Mouse (Mus musculus) intestine, embryonic 15.5 days (tissue): ENCODE measurements around the gene Ryk. TPM values are rescaled to one million over a fixed set of nuclear protein-coding genes. Genes with fewer than 3 reads are reported as not detected.

Experiments
- ATAC-seq: fragments of 200-750 bp; cut with Nextera tagmentation; 2 replicates; pipeline ENCODE4 v1.8.0; 2017; ENCODE audit warnings: moderate TSS enrichment, moderate library complexity
- H3K27ac ChIP-seq: fragments of 300-500 bp; sonication (generic); 2 replicates; pipeline ENCODE4 v1.5.1; 2015; ENCODE audit warnings: mild to moderate bottlenecking, inconsistent platforms
- H3K27me3 ChIP-seq: fragments of 300-500 bp; sonication (generic); replicated peaks from 2 replicates; pipeline ENCODE4 v1.6.1; 2015; ENCODE audit warnings: inconsistent platforms
- H3K36me3 ChIP-seq: fragments of 300-500 bp; sonication (generic); 2 replicates; pipeline ENCODE4 v1.6.1; 2015; ENCODE audit warnings: inconsistent platforms
- H3K4me1 ChIP-seq: fragments of 300-500 bp; sonication (generic); replicated peaks from 2 replicates; pipeline ENCODE4 v1.6.1; 2015; ENCODE audit warnings: inconsistent platforms
- H3K4me2 ChIP-seq: fragments of 300-500 bp; sonication (generic); replicated peaks from 2 replicates; pipeline ENCODE4 v1.6.1; 2015; ENCODE audit warnings: mild to moderate bottlenecking, inconsistent platforms
- H3K4me3 ChIP-seq: fragments of 300-500 bp; sonication (generic); replicated peaks from 2 replicates; pipeline ENCODE4 v1.5.1; 2015; ENCODE audit warnings: inconsistent platforms
- H3K9ac ChIP-seq: fragments of 300-500 bp; sonication (generic); 2 replicates; pipeline ENCODE4 v1.6.1; 2015; ENCODE audit warnings: inconsistent platforms
- H3K9me3 ChIP-seq: fragments of 300-500 bp; sonication (generic); 2 replicates; pipeline ENCODE4 v1.6.1; 2016; ENCODE audit warnings: inconsistent platforms
- WGBS: fragments of 180-500 bp; shearing (Covaris S2); methylation state at CpG from one replicate; pipeline ENCODE4 v1.1.7; 2015; 5-methylcytosine and 5-hydroxymethylcytosine counted together
- polyA plus RNA-seq: library from polyadenylated mRNA; unstranded; fragments of >200 nt; fragmentation: Nextera tagmentation; extraction: Ambion mirVana; gene quantifications from 2 replicates; pipeline ENCODE4 v1.2.1, GENCODE M21; 2015

Ryk gene
- polyA plus RNA-seq, 1 experiment from 2014 or later, result 21.2 TPM

GRCm38 (mm10) chr9:102836279-102836678, 1.6 kb downstream of the Ryk start:
- Histone ChIP-seq H3K4me2 (peak overlapping the region; percentile 75), H3K4me3 (peak overlapping the region; percentile 71), H3K27ac (no peak overlapping the region), H3K9ac (0 out of 2 replicates have a peak overlapping the region, but pooled peaks have one; percentile 99), H3K36me3 (no peaks in the 10 kb centered on the region), H3K4me1 (peaks cover 54% of the 10 kb centered on the region), H3K27me3 (no peaks in the 10 kb centered on the region), H3K9me3 (no peaks in the 10 kb centered on the region)
- WGBS, result 48% methylated on average over 9 of the region's 9 CpGs
- ATAC-seq, result no peak

- no peaks in the 10 kb centered on the region for H3K27me3 ChIP-seq
- peak overlapping the region; percentile 55 for H3K27ac ChIP-seq
- H3K36me3 ChIP-seq, result no peaks in the 10 kb centered on the region
- 0 out of 2 replicates have a peak overlapping the region, but pooled peaks have one; percentile 4 for H3K9ac ChIP-seq
- no peak overlapping the region for H3K4me3 ChIP-seq
- peak; percentile 56; the same call in 1 of the 2 replicates for ATAC-seq
- H3K4me1 ChIP-seq, result peaks cover 77% of the 10 kb centered on the region
- 17% methylated on average over 16 of the region's 16 CpGs for WGBS
- H3K9me3 ChIP-seq, result no peaks in the 10 kb centered on the region
- peak overlapping the region; percentile 40 for H3K4me2 ChIP-seq
Observed at GRCm38 (mm10) chr9:102840792-102841778, 6.4 kb downstream of the Ryk start.

GRCm38 (mm10) chr9:102841832-102842231, 7.1 kb downstream of the Ryk start:
- WGBS, result 28% methylated on average over 1 of the region's 1 CpGs
- Histone ChIP-seq H3K27ac (peak overlapping the region; percentile 7; the same call in 1 of the 2 replicates), H3K4me1 (peaks cover 77% of the 10 kb centered on the region), H3K36me3 (no peaks in the 10 kb centered on the region), H3K4me2 (no peak overlapping the region; the same call in 1 of the 2 replicates), H3K9me3 (no peaks in the 10 kb centered on the region), H3K9ac (no peak overlapping the region), H3K27me3 (no peaks in the 10 kb centered on the region), H3K4me3 (no peak overlapping the region)
- no peak for ATAC-seq

GRCm38 (mm10) chr9:102842498-102842897, 7.8 kb downstream of the Ryk start:
- no peaks in the 10 kb centered on the region for H3K27me3 ChIP-seq
- H3K9me3 ChIP-seq, result no peaks in the 10 kb centered on the region
- ATAC-seq, result no peak
- no peak overlapping the region for H3K4me3 ChIP-seq
- peaks cover 78% of the 10 kb centered on the region for H3K4me1 ChIP-seq
- H3K36me3 ChIP-seq, result no peaks in the 10 kb centered on the region
- no peak overlapping the region for H3K9ac ChIP-seq
- H3K27ac ChIP-seq, result 0 out of 2 replicates have a peak overlapping the region, but pooled peaks have one; percentile 7
- WGBS, result 61% methylated on average over 8 of the region's 8 CpGs
- H3K4me2 ChIP-seq, result no peak overlapping the region

GRCm38 (mm10) chr9:102843577-102843976, 8.9 kb downstream of the Ryk start:
- H3K4me1 ChIP-seq, result peaks cover 87% of the 10 kb centered on the region
- no peak overlapping the region for H3K4me2 ChIP-seq
- H3K9me3 ChIP-seq, result no peaks in the 10 kb centered on the region
- no peaks in the 10 kb centered on the region for H3K36me3 ChIP-seq
- no peak overlapping the region for H3K4me3 ChIP-seq
- H3K9ac ChIP-seq, result no peak overlapping the region
- WGBS, result 22% methylated on average over 4 of the region's 4 CpGs
- ATAC-seq, result peak; percentile 21; the same call in 1 of the 2 replicates
- no peaks in the 10 kb centered on the region for H3K27me3 ChIP-seq
- H3K27ac ChIP-seq, result no peak overlapping the region

GRCm38 (mm10) chr9:102845851-102846250, 11.1 kb downstream of the Ryk start:
- Histone ChIP-seq H3K4me2 (no peak overlapping the region), H3K27ac (no peak overlapping the region), H3K27me3 (no peaks in the 10 kb centered on the region), H3K9me3 (no peaks in the 10 kb centered on the region), H3K36me3 (no peaks in the 10 kb centered on the region), H3K9ac (no peak overlapping the region), H3K4me3 (no peak overlapping the region), H3K4me1 (peaks cover 72% of the 10 kb centered on the region)
- WGBS, result 73% methylated on average over 6 of the region's 6 CpGs
- ATAC-seq, result no peak

- Histone ChIP-seq H3K4me2 (no peak overlapping the region), H3K27ac (no peak overlapping the region), H3K4me1 (peaks cover 67% of the 10 kb centered on the region), H3K27me3 (no peaks in the 10 kb centered on the region), H3K36me3 (no peaks in the 10 kb centered on the region), H3K9me3 (no peaks in the 10 kb centered on the region), H3K4me3 (no peak overlapping the region), H3K9ac (no peak overlapping the region)
- WGBS, result 85% methylated on average over 5 of the region's 5 CpGs
- no peak for ATAC-seq
Observed at GRCm38 (mm10) chr9:102846348-102846747, 11.6 kb downstream of the Ryk start.

- Histone ChIP-seq H3K4me2 (no peak overlapping the region), H3K36me3 (peaks cover 3% of the 10 kb centered on the region; the same call in 1 of the 2 replicates), H3K4me1 (peaks cover 17% of the 10 kb centered on the region), H3K27me3 (no peaks in the 10 kb centered on the region), H3K9me3 (no peaks in the 10 kb centered on the region), H3K4me3 (no peak overlapping the region), H3K9ac (no peak overlapping the region), H3K27ac (no peak overlapping the region)
- ATAC-seq, result no peak
- 86% methylated on average over 13 of the region's 13 CpGs for WGBS
Observed at GRCm38 (mm10) chr9:102852076-102853022, 17.6 kb downstream of the Ryk start.

GRCm38 (mm10) chr9:102857856-102858255, 23.1 kb downstream of the Ryk start:
- peak overlapping the region; percentile 44; the same call in 1 of the 2 replicates for H3K27ac ChIP-seq
- 71% methylated on average over 2 of the region's 2 CpGs for WGBS
- no peaks in the 10 kb centered on the region for H3K27me3 ChIP-seq
- H3K9ac ChIP-seq, result no peak overlapping the region
- H3K4me3 ChIP-seq, result no peak overlapping the region
- ATAC-seq, result peak; percentile 59
- peaks cover 3% of the 10 kb centered on the region; the same call in 1 of the 2 replicates for H3K36me3 ChIP-seq
- no peak overlapping the region; the same call in 1 of the 2 replicates for H3K4me2 ChIP-seq
- peaks cover 27% of the 10 kb centered on the region for H3K4me1 ChIP-seq
- H3K9me3 ChIP-seq, result no peaks in the 10 kb centered on the region

- Histone ChIP-seq H3K4me2 (peak overlapping the region; percentile 14; the same call in 1 of the 2 replicates), H3K9ac (no peak overlapping the region), H3K36me3 (peaks cover 3% of the 10 kb centered on the region; the same call in 1 of the 2 replicates), H3K4me1 (peaks cover 29% of the 10 kb centered on the region), H3K4me3 (no peak overlapping the region), H3K27me3 (no peaks in the 10 kb centered on the region), H3K9me3 (no peaks in the 10 kb centered on the region), H3K27ac (peak overlapping the region; percentile 79)
- peak; percentile 44 for ATAC-seq
- WGBS, result 82% methylated on average over 5 of the region's 5 CpGs
Observed at GRCm38 (mm10) chr9:102858283-102858682, 23.6 kb downstream of the Ryk start.

- no peak for ATAC-seq
- Histone ChIP-seq H3K27ac (no peak overlapping the region), H3K9me3 (no peaks in the 10 kb centered on the region), H3K4me2 (no peak overlapping the region), H3K4me1 (peaks cover 39% of the 10 kb centered on the region), H3K36me3 (peaks cover 3% of the 10 kb centered on the region; the same call in 1 of the 2 replicates), H3K27me3 (no peaks in the 10 kb centered on the region), H3K9ac (no peak overlapping the region), H3K4me3 (no peak overlapping the region)
- 86% methylated on average over 5 of the region's 5 CpGs for WGBS
Observed at GRCm38 (mm10) chr9:102859399-102859798, 24.7 kb downstream of the Ryk start.
